Mouse (Mus musculus) lung, adult 2 months (tissue): ENCODE results near the gene Wdr70. TPM values are rescaled to one million over a fixed set of nuclear protein-coding genes. Genes with fewer than 3 reads are reported as not detected.
A peak's percentile ranks its signal among the peaks of the same experiment; 100 is the strongest.

Source experiments
- DNase-seq: peaks from one replicate; pipeline ENCODE4 v3.0.0; 2022
- H3K4me1 ChIP-seq: fragments of 200-500 bp; 2 replicates; pipeline ENCODE4 v1.6.1; 2011; ENCODE audit warnings: low read length; ENCODE audit not compliant: control insufficient read depth, insufficient read depth
- H3K4me3 ChIP-seq: fragments of 200-500 bp; replicated peaks from 2 replicates; pipeline ENCODE3; 2011; ENCODE audit warnings: low read depth, mild to moderate bottlenecking, control low read depth, low read length; ENCODE audit errors: extremely low read depth
- CTCF ChIP-seq: fragments of 200-500 bp; IDR thresholded peaks from 2 replicates; pipeline ENCODE4 v1.5.1; 2011; ENCODE audit warnings: mild to moderate bottlenecking, low read length, control low read depth; ENCODE audit not compliant: insufficient read depth
- POLR2A ChIP-seq: fragments of 200-500 bp; IDR thresholded peaks from 2 replicates; pipeline ENCODE4 v1.6.1; 2011; ENCODE audit warnings: low read depth, mild to moderate bottlenecking, control low read depth, low read length, borderline replicate concordance; ENCODE audit errors: extremely low read depth
- WGBS: fragments of 180-500 bp; shearing (Covaris S2); methylation state at CpG from one replicate; pipeline ENCODE4 v1.1.7; 2018; 5-methylcytosine and 5-hydroxymethylcytosine counted together
- polyA plus RNA-seq: library from polyadenylated mRNA; depleted of rRNA; stranded (reverse); fragments of >200 nt; gene quantifications from 2 replicates; pipeline ENCODE4 v1.2.3, GENCODE M21; 2012

Wdr70 gene
- polyA plus RNA-seq, 1 experiment, result 10.9 TPM

- TF ChIP-seq POLR2A (no peak), CTCF (no peak)
- 86% methylated on average over 7 of the region's 7 CpGs for WGBS
- H3K4me1 ChIP-seq, result peaks cover 2% of the 10 kb centered on the region; the same call in 1 of the 2 replicates
These were observed 219.1 kb downstream of the Wdr70 start for GRCm38 (mm10) chr15:7879956-7880355.

GRCm38 (mm10) chr15:7878861-7879260, 220.1 kb downstream of the Wdr70 start:
- 81% methylated on average over 10 of the region's 10 CpGs for WGBS
- Histone ChIP-seq H3K4me3 (no peak overlapping the region), H3K4me1 (peaks cover 2% of the 10 kb centered on the region; the same call in 1 of the 2 replicates)
- TF ChIP-seq CTCF, result no peak
- no peak for TF ChIP-seq POLR2A
- no peak for DNase-seq

More at GRCm38 (mm10) chr15:7879956-7880355, 219.1 kb downstream of the Wdr70 start:
- no peak for DNase-seq
- no peak overlapping the region for H3K4me3 ChIP-seq

- 51% methylated on average over 22 of the region's 22 CpGs for WGBS
- H3K4me3 ChIP-seq, result no peak overlapping the region
- peaks cover 2% of the 10 kb centered on the region; the same call in 1 of the 2 replicates for H3K4me1 ChIP-seq
- peak; percentile 20 for DNase-seq
- TF ChIP-seq CTCF (no peak), POLR2A (no peak)
These were observed 221.2 kb downstream of the Wdr70 start for GRCm38 (mm10) chr15:7877560-7878467.

- TF ChIP-seq CTCF (no peak), POLR2A (no peak)
- DNase-seq, result no peak
- 66% methylated on average over 6 of the region's 6 CpGs for WGBS
- H3K4me3 ChIP-seq, result no peak overlapping the region
- peaks cover 2% of the 10 kb centered on the region; the same call in 1 of the 2 replicates for H3K4me1 ChIP-seq
These were observed 223.1 kb downstream of the Wdr70 start for GRCm38 (mm10) chr15:7875879-7876278.

GRCm38 (mm10) chr15:7872473-7872872, 226.5 kb downstream of the Wdr70 start:
- TF ChIP-seq CTCF (no peak), POLR2A (no peak)
- Histone ChIP-seq H3K4me1 (peaks cover under 1% of the 10 kb centered on the region; the same call in 1 of the 2 replicates), H3K4me3 (no peak overlapping the region)
- DNase-seq, result no peak
- 69% methylated on average over 5 of the region's 5 CpGs for WGBS

- TF ChIP-seq POLR2A (no peak), CTCF (no peak)
- no peaks in the 10 kb centered on the region for H3K4me1 ChIP-seq
- DNase-seq, result no peak
- 82% methylated on average over 3 of the region's 3 CpGs for WGBS
- H3K4me3 ChIP-seq, result no peak overlapping the region
These were observed 233.7 kb downstream of the Wdr70 start for GRCm38 (mm10) chr15:7865305-7865704.

GRCm38 (mm10) chr15:7863328-7863727, 235.7 kb downstream of the Wdr70 start:
- no peak overlapping the region for H3K4me3 ChIP-seq
- no peaks in the 10 kb centered on the region for H3K4me1 ChIP-seq
- no peak for DNase-seq
- 55% methylated on average over 5 of the region's 5 CpGs for WGBS
- TF ChIP-seq CTCF, result no peak
- no peak for TF ChIP-seq POLR2A

GRCm38 (mm10) chr15:7862890-7863289, 236.1 kb downstream of the Wdr70 start:
- DNase-seq, result no peak
- WGBS, result 86% methylated on average over 5 of the region's 5 CpGs
- Histone ChIP-seq H3K4me3 (no peak overlapping the region), H3K4me1 (no peaks in the 10 kb centered on the region)
- no peak for TF ChIP-seq CTCF
- no peak for TF ChIP-seq POLR2A

- Histone ChIP-seq H3K4me1 (no peaks in the 10 kb centered on the region), H3K4me3 (no peak overlapping the region)
- no peak for DNase-seq
- 67% methylated on average over 5 of the region's 5 CpGs for WGBS
- TF ChIP-seq POLR2A (no peak), CTCF (no peak)
These were observed 240.2 kb downstream of the Wdr70 start for GRCm38 (mm10) chr15:7858841-7859240.

GRCm38 (mm10) chr15:7857418-7857817, 241.6 kb downstream of the Wdr70 start:
- Histone ChIP-seq H3K4me3 (no peak overlapping the region), H3K4me1 (no peaks in the 10 kb centered on the region)
- TF ChIP-seq POLR2A, result no peak
- TF ChIP-seq CTCF, result no peak
- WGBS, result 50% methylated on average over 13 of the region's 13 CpGs
- no peak for DNase-seq
